9 mouse cellular contexts compared by ENCODE assay signal in the genomic region with DNA sequence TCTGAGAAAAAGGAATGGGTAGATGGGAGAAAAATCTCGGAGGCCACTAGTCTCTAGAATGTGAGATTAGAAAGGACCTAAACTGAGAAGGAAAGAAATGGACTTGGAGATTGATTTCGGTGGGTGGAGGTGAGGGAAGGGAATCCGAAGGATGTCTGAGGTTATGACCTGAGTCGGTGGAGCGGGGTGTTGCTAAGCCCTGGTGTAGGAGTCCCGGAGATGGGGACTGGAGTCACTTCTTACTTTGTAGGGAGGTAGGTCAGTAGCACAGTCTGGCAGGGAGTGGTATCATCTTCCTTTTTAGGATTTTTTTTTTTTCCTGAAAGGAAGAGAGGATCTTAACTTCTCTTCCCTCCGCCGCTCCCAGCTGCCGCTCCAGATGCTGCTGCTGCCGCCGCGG. TPM values are rescaled to one million over a fixed set of nuclear protein-coding genes. Genes with fewer than 3 reads are reported as not detected.
DNase-seq lines count a peak whose midpoint lies in the region; ATAC-seq lines count a peak whose summit lies in the region.
"Had no signal": no experiment of that assay in that cellular context is flagged by ENCODE, and none has a peak within 500 bp of the region (broad histone marks: within the 10 kb centered on the region; RNA-seq: fewer than 3 reads in every experiment).

No protein-coding gene starts in this region.

- no peak for ATAC-seq in heart, embryonic 14.5 days (ENCODE audit: insufficient number of reproducible peaks, insufficient read depth, low FRiP score, low read depth)
- ATAC-seq in hindbrain, embryonic 12.5 days (ENCODE audit: low FRiP score), result no peak
- no peak for ATAC-seq in midbrain, embryonic 14.5 days (ENCODE audit: low FRiP score, low TSS enrichment)

- 4% methylated on average over 11 of the region's 12 CpGs for WGBS in heart, embryonic 14.5 days
- WGBS in hindbrain, embryonic 12.5 days, result 2% methylated on average over 9 of the region's 12 CpGs
- WGBS in midbrain, embryonic 14.5 days, result 3% methylated on average over 12 of the region's 12 CpGs

- peak overlapping the region; percentile 57 for H3K9ac ChIP-seq in heart, embryonic 14.5 days (ENCODE audit: low read length)
- H3K9ac ChIP-seq in hindbrain, embryonic 12.5 days, result peak overlapping the region; percentile 96
- peak overlapping the region; percentile 92 for H3K9ac ChIP-seq in midbrain, embryonic 14.5 days (replicated peaks; ENCODE audit: low read length)

- H3K27ac ChIP-seq in heart, embryonic 14.5 days (replicated peaks in 1 of 2; ENCODE audit: control insufficient read depth in 1 of 2, insufficient read depth in 1 of 2, low read depth in 2 of 2, low read length in 2 of 2), result no peak overlapping the region
- H3K27ac ChIP-seq in hindbrain, embryonic 12.5 days, result no peak overlapping the region
- no peak overlapping the region for H3K27ac ChIP-seq in midbrain, embryonic 14.5 days (replicated peaks; ENCODE audit: low read depth, low read length)

- no peaks in the 10 kb centered on the region for H3K36me3 ChIP-seq in heart, embryonic 14.5 days (ENCODE audit: control insufficient read depth, insufficient read depth, low read length)
- H3K36me3 ChIP-seq in hindbrain, embryonic 12.5 days, result no peaks in the 10 kb centered on the region
- no peaks in the 10 kb centered on the region for H3K36me3 ChIP-seq in midbrain, embryonic 14.5 days (ENCODE audit: control insufficient read depth, insufficient read depth, low read length)

- H3K4me2 ChIP-seq in heart, embryonic 14.5 days (ENCODE audit: low read length), result peak overlapping the region; percentile 94
- H3K4me2 ChIP-seq in hindbrain, embryonic 12.5 days (replicated peaks), result peak overlapping the region; percentile 82
- H3K4me2 ChIP-seq in midbrain, embryonic 14.5 days (ENCODE audit: low read length), result peak overlapping the region; percentile 73

- no peak for DNase-seq in heart, adult 9 months (ENCODE audit: low spot score in 2 of 2)
- DNase-seq in Muller cell, postnatal 12 days (ENCODE audit: inconsistent ontology term), result peak; percentile 17
- DNase-seq in midbrain, embryonic 14.5 days, result peak; percentile 37
- no peak for DNase-seq in adrenal gland, postnatal 36 days
- no peak for DNase-seq in thymus, postnatal 25 days
- no peak for DNase-seq in gastrocnemius, postnatal 14 days
- DNase-seq: lung, adult 18-20 months had no signal

- H3K4me3 ChIP-seq in heart, embryonic 14.5 days (ENCODE audit: control insufficient read depth in 1 of 2, insufficient read depth in 1 of 2, low read depth in 1 of 2, low read length in 2 of 2), result peak overlapping the region; percentile 21 to 77
- H3K4me3 ChIP-seq in hindbrain, embryonic 12.5 days, result peak overlapping the region; percentile 81
- peak overlapping the region; percentile 77 for H3K4me3 ChIP-seq in midbrain, embryonic 14.5 days (replicated peaks; ENCODE audit: low read depth, low read length)

- intact Hi-C loops in gastrocnemius, postnatal 14 days (cut with DNase I; ENCODE audit: low total_unique reads), result loop anchor here (2.0 to 5.0 kb wide), 2 partner anchors 35 to 56 kb away; a partner anchor contains a TSS

- H3K9me3 ChIP-seq in heart, embryonic 14.5 days (ENCODE audit: control insufficient read depth, low read length), result no peaks in the 10 kb centered on the region
- no peaks in the 10 kb centered on the region for H3K9me3 ChIP-seq in hindbrain, embryonic 12.5 days (replicated peaks)
- H3K9me3 ChIP-seq in midbrain, embryonic 14.5 days (ENCODE audit: control insufficient read depth, low read length), result no peaks in the 10 kb centered on the region

- H3K27me3 ChIP-seq in heart, embryonic 14.5 days (ENCODE audit: control insufficient read depth, insufficient read depth, low read length), result peaks cover 57% of the 10 kb centered on the region
- peaks cover 55% of the 10 kb centered on the region for H3K27me3 ChIP-seq in hindbrain, embryonic 12.5 days
- peaks cover 44% of the 10 kb centered on the region for H3K27me3 ChIP-seq in midbrain, embryonic 14.5 days (ENCODE audit: control insufficient read depth, insufficient read depth, low read length)

- H3K4me1 ChIP-seq in heart, embryonic 14.5 days (ENCODE audit: control insufficient read depth in 2 of 2, insufficient read depth in 2 of 2, low read length in 2 of 2), result peaks cover 10 to 38% of the 10 kb centered on the region in 2 experiments
- peaks cover 41% of the 10 kb centered on the region for H3K4me1 ChIP-seq in hindbrain, embryonic 12.5 days
- H3K4me1 ChIP-seq in midbrain, embryonic 14.5 days (ENCODE audit: control insufficient read depth, insufficient read depth, low read length), result peaks cover 32% of the 10 kb centered on the region

RNA-seq across cellular contexts. Expression of a gene that starts 1.1 kb away (rescaled TPM):
- polyA plus RNA-seq in heart, embryonic 14.5 days (2014; fragmentation: Nextera tagmentation; extraction: Ambion mirVana), result 21.9 and 22.0 TPM in 2 replicates
- polyA plus RNA-seq in hindbrain, embryonic 12.5 days (2016; fragmentation: Nextera tagmentation; extraction: Ambion mirVana), result 45.4 and 51.8 TPM in 2 replicates
- 104 and 105 TPM in 2 replicates for polyA plus RNA-seq in midbrain, embryonic 14.5 days (2014; fragmentation: Nextera tagmentation; extraction: Ambion mirVana)
- total RNA-seq in adrenal gland, postnatal 36 days (2021), result 1 to 10 TPM; 6.4 to 9.3 TPM
- total RNA-seq in gastrocnemius, postnatal 14 days (2021), result 1 to 10 TPM; 5.6 to 6.6 TPM

RNA-seq across cellular contexts. Expression of a gene that starts 9.5 kb away (rescaled TPM):
- polyA plus RNA-seq in heart, embryonic 14.5 days (2014; fragmentation: Nextera tagmentation; extraction: Ambion mirVana), result 46.8 and 66.2 TPM in 2 replicates
- 136 and 138 TPM in 2 replicates for polyA plus RNA-seq in hindbrain, embryonic 12.5 days (2016; fragmentation: Nextera tagmentation; extraction: Ambion mirVana)
- polyA plus RNA-seq in midbrain, embryonic 14.5 days (2014; fragmentation: Nextera tagmentation; extraction: Ambion mirVana), result 111 and 115 TPM in 2 replicates
- 100 to 1,000 TPM; 143 to 180 TPM for total RNA-seq in adrenal gland, postnatal 36 days (2021)
- total RNA-seq in gastrocnemius, postnatal 14 days (2021), result 10 to 100 TPM; 52.0 to 62.2 TPM

RNA-seq across cellular contexts. Expression of a gene that starts 14.2 kb away (rescaled TPM):
- polyA plus RNA-seq in heart, embryonic 14.5 days (2014; fragmentation: Nextera tagmentation; extraction: Ambion mirVana), result 5.6 TPM in 2 replicates
- polyA plus RNA-seq in hindbrain, embryonic 12.5 days (2016; fragmentation: Nextera tagmentation; extraction: Ambion mirVana), result 6.1 and 6.9 TPM in 2 replicates
- polyA plus RNA-seq in midbrain, embryonic 14.5 days (2014; fragmentation: Nextera tagmentation; extraction: Ambion mirVana), result 9.1 and 10.8 TPM in 2 replicates
- 1 to 10 TPM; 3.8 to 4.5 TPM for total RNA-seq in adrenal gland, postnatal 36 days (2021)
- 1 to 10 TPM; 4.3 to 5.0 TPM for total RNA-seq in gastrocnemius, postnatal 14 days (2021)

RNA-seq across cellular contexts. Expression of a gene that starts 18.5 kb away (rescaled TPM):
- not detected in 2 replicates for polyA plus RNA-seq in heart, embryonic 14.5 days (2014; fragmentation: Nextera tagmentation; extraction: Ambion mirVana)
- polyA plus RNA-seq in hindbrain, embryonic 12.5 days (2016; fragmentation: Nextera tagmentation; extraction: Ambion mirVana), result 0.44 TPM in 1 of 2 replicates, not detected in the other
- polyA plus RNA-seq in midbrain, embryonic 14.5 days (2014; fragmentation: Nextera tagmentation; extraction: Ambion mirVana), result not detected in 2 replicates
- not detected for total RNA-seq in adrenal gland, postnatal 36 days (2021)
- total RNA-seq in gastrocnemius, postnatal 14 days (2021), result not detected

RNA-seq across cellular contexts. Expression of a gene that starts 27.6 kb away (rescaled TPM):
- polyA plus RNA-seq in heart, embryonic 14.5 days (2014; fragmentation: Nextera tagmentation; extraction: Ambion mirVana), result 50.6 and 52.0 TPM in 2 replicates
- polyA plus RNA-seq in hindbrain, embryonic 12.5 days (2016; fragmentation: Nextera tagmentation; extraction: Ambion mirVana), result 74.5 and 79.6 TPM in 2 replicates
- 104 and 119 TPM in 2 replicates for polyA plus RNA-seq in midbrain, embryonic 14.5 days (2014; fragmentation: Nextera tagmentation; extraction: Ambion mirVana)
- 100 to 1,000 TPM; 146 to 155 TPM for total RNA-seq in adrenal gland, postnatal 36 days (2021)
- total RNA-seq in gastrocnemius, postnatal 14 days (2021), result 100 to 1,000 TPM; 100 to 107 TPM

Comparison
In these comparisons a context has a peak if more than half of its experiments do, and no peak if none do; other contexts are left out.
1. DNase-seq: peak in Muller cell, postnatal 12 days (single experiment) and midbrain, embryonic 14.5 days (single experiment); none in heart, adult 9 months (0 of 2), adrenal gland, postnatal 36 days (0 of 2), thymus, postnatal 25 days (single experiment) and gastrocnemius, postnatal 14 days (single experiment).
2. Peak in every context shown above with its lines, with median percentiles within 50 percentile points of each other: H3K4me2 ChIP-seq, H3K4me3 ChIP-seq and H3K9ac ChIP-seq.